Mouse (Mus musculus) layer of hippocampus, adult 6 months (tissue): ENCODE results near the gene Tbc1d21. TPM values are rescaled to one million over a fixed set of nuclear protein-coding genes. Genes with fewer than 3 reads are reported as not detected.

Experiments
- long read RNA-seq, 2 experiments: library from polyadenylated mRNA; unstranded; transcript quantifications; one replicate each; pipeline ENCODE4 v2.0.0; 2019 to 2020
- polyA plus RNA-seq: library from polyadenylated mRNA; unstranded; fragments of <200 nt; fragmentation: Nextera tagmentation; gene quantifications from 2 replicates; pipeline ENCODE4 v1.2.3, GENCODE M21; 2021

Gene Tbc1d21
- polyA plus RNA-seq: not detected in 2 replicates
- long read RNA-seq, experiment 1: 0 reads
- long read RNA-seq, experiment 2: 0 reads

DNA sequence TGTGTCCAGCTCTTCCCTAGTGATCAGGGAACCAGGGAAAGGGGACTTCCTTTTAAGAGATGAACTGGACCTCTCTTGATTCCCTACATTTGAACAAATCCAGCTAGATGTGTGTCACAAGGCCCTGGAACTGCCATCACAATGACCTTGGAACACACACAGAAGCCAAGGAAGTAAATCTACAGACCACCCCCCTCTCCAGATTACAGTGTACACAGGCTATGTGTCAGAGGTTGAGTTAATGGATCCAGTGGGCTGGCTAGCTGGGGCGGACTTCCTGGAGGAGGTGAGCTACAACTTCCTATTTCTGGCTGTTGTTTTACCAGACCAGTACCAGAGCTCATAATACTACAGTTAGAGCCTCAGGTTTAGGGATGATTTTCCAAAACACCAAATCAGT, at the start of gene Tbc1d21:
Gene Tbc1d21, minus strand, starts transcription at position 101 of the 400 bp plus-strand sequence.

GRCm38 (mm10) chr9:58312944-58313359, 57.3 kb downstream of the Tbc1d21 start, which contains the start of gene Loxl1:
Gene Loxl1 (minus strand): TSS chr9:58313186.

Other genes starting within 250 kb of the Tbc1d21 start
- 10.2 and 15.0 TPM in 2 replicates for gene Islr, start 166.1 kb downstream of the Tbc1d21 start, polyA plus RNA-seq
- gene Islr2, start 166.1 kb downstream of the Tbc1d21 start, polyA plus RNA-seq: 10.4 and 11.9 TPM in 2 replicates
- gene Pml, start 120.7 kb downstream of the Tbc1d21 start, polyA plus RNA-seq: 5.5 and 6.0 TPM in 2 replicates
- gene Stoml1, start 117.3 kb downstream of the Tbc1d21 start, polyA plus RNA-seq: 69.6 and 74.3 TPM in 2 replicates
- 0.90 and 1.6 TPM in 2 replicates for gene Loxl1, start 57.3 kb downstream of the Tbc1d21 start, polyA plus RNA-seq
- 2.9 and 3.1 TPM in 2 replicates for gene Insyn1, start 118.1 kb upstream of the Tbc1d21 start, polyA plus RNA-seq
- 5.5 and 5.9 TPM in 2 replicates for gene Cd276, start 185.0 kb upstream of the Tbc1d21 start, polyA plus RNA-seq
- gene Nptn, start 211.8 kb upstream of the Tbc1d21 start, polyA plus RNA-seq: 250 and 294 TPM in 2 replicates